Mouse (Mus musculus) forebrain, embryonic 11.5 days (tissue): ENCODE measurements around the gene Map2k1. TPM values are rescaled to one million over a fixed set of nuclear protein-coding genes. Genes with fewer than 3 reads are reported as not detected.
"Not testable (repeated sequence)": the region's sequence is repeated elsewhere in the genome, so short reads cannot be mapped to it uniquely, and the experiment has no call there.

Experiments
- ATAC-seq: fragments of 200-750 bp; cut with Nextera tagmentation; replicated peaks from 2 replicates; pipeline ENCODE4 v1.8.0; 2017; ENCODE audit warnings: moderate TSS enrichment; ENCODE audit not compliant: low FRiP score
- DNase-seq: peaks from one replicate; pipeline ENCODE4 v3.0.0-alpha.2; 2017; ENCODE audit warnings: low spot score
- H3K27ac ChIP-seq: fragments of 300-500 bp; sonication (generic); 2 replicates; pipeline ENCODE4 v1.5.1; 2014; ENCODE audit warnings: low read depth, low read length
- H3K27me3 ChIP-seq: fragments of 300-500 bp; sonication (generic); 2 replicates; pipeline ENCODE4 v1.6.1; 2014; ENCODE audit warnings: mild to moderate bottlenecking, low read length, mixed read lengths; ENCODE audit not compliant: control insufficient read depth, insufficient read depth
- H3K36me3 ChIP-seq: fragments of 300-500 bp; sonication (generic); 2 replicates; pipeline ENCODE4 v1.6.1; 2014; ENCODE audit warnings: mild to moderate bottlenecking, low read length, moderate library complexity, mixed read lengths; ENCODE audit not compliant: control insufficient read depth, insufficient read depth
- H3K4me1 ChIP-seq: fragments of 300-500 bp; sonication (generic); replicated peaks from 2 replicates; pipeline ENCODE4 v1.6.1; 2014; ENCODE audit warnings: low read length, mixed read lengths; ENCODE audit not compliant: control insufficient read depth, insufficient read depth
- H3K4me2 ChIP-seq: fragments of 300-500 bp; sonication (generic); 2 replicates; pipeline ENCODE4 v1.6.1; 2014; ENCODE audit warnings: low read depth, mild to moderate bottlenecking, low read length, moderate library complexity, mixed read lengths; ENCODE audit not compliant: severe bottlenecking
- H3K4me3 ChIP-seq: fragments of 300-500 bp; sonication (generic); 2 replicates; pipeline ENCODE4 v1.5.1; 2014; ENCODE audit warnings: low read depth, low read length
- H3K9ac ChIP-seq: fragments of 300-500 bp; sonication (generic); 2 replicates; pipeline ENCODE4 v1.6.1; 2014; ENCODE audit warnings: low read length
- H3K9me3 ChIP-seq: fragments of 300-500 bp; sonication (generic); 2 replicates; pipeline ENCODE4 v1.6.1; 2016; ENCODE audit warnings: low read length, mixed read lengths; ENCODE audit not compliant: control insufficient read depth
- WGBS: fragments of 180-500 bp; shearing (Covaris S2); extraction: QIAGEN DNeasy Blood & Tissue Kit; methylation state at CpG from one replicate; pipeline ENCODE4 v1.1.7; 2014; 5-methylcytosine and 5-hydroxymethylcytosine counted together
- polyA plus RNA-seq: library from polyadenylated mRNA; unstranded; fragments of >200 nt; fragmentation: Nextera tagmentation; extraction: Ambion mirVana; gene quantifications from 2 replicates; pipeline ENCODE4 v1.2.1, GENCODE M21; 2014

The Map2k1 gene
- polyA plus RNA-seq, 1 experiment from 2014 or later, result 67.7 TPM

- Histone ChIP-seq H3K27me3 (no peaks in the 10 kb centered on the region), H3K36me3 (no peaks in the 10 kb centered on the region), H3K4me3 (no peak overlapping the region), H3K27ac (no peak overlapping the region), H3K4me1 (no peaks in the 10 kb centered on the region), H3K4me2 (no peak overlapping the region), H3K9me3 (no peaks in the 10 kb centered on the region), H3K9ac (no peak overlapping the region)
- WGBS, result 83% methylated on average over 4 of the region's 4 CpGs
- no peak for DNase-seq
- ATAC-seq, result no peak
Measured at GRCm38 (mm10) chr9:64274291-64274690, 20.9 kb upstream of the Map2k1 start.

- no peak for DNase-seq
- Histone ChIP-seq H3K4me2 (no peak overlapping the region), H3K4me3 (no peak overlapping the region), H3K9me3 (no peaks in the 10 kb centered on the region), H3K27ac (no peak overlapping the region), H3K4me1 (no peaks in the 10 kb centered on the region), H3K27me3 (no peaks in the 10 kb centered on the region), H3K9ac (no peak overlapping the region), H3K36me3 (no peaks in the 10 kb centered on the region)
- no peak for ATAC-seq
- WGBS, result 81% methylated on average over 4 of the region's 4 CpGs
Measured at GRCm38 (mm10) chr9:64273757-64274156, 20.3 kb upstream of the Map2k1 start.

GRCm38 (mm10) chr9:64272611-64273010 lies 19.2 kb upstream of the Map2k1 start:
- Histone ChIP-seq H3K9me3 (no peaks in the 10 kb centered on the region), H3K36me3 (no peaks in the 10 kb centered on the region), H3K27me3 (no peaks in the 10 kb centered on the region), H3K4me1 (no peaks in the 10 kb centered on the region), H3K9ac (no peak overlapping the region), H3K27ac (no peak overlapping the region), H3K4me3 (no peak overlapping the region), H3K4me2 (no peak overlapping the region)
- ATAC-seq, result no peak
- whole genome bisulfite sequencing, result 46% methylated on average over 7 of the region's 7 CpGs
- DNase-seq, result peak; percentile 59

- H3K36me3 ChIP-seq, result no peaks in the 10 kb centered on the region
- no peak overlapping the region for H3K4me3 ChIP-seq
- 78% methylated on average over 3 of the region's 3 CpGs for WGBS
- H3K27me3 ChIP-seq, result no peaks in the 10 kb centered on the region
- no peaks in the 10 kb centered on the region for H3K4me1 ChIP-seq
- H3K9me3 ChIP-seq, result no peaks in the 10 kb centered on the region
- ATAC-seq (no peak), DNase-seq (no peak)
- no peak overlapping the region for H3K4me2 ChIP-seq
- no peak overlapping the region for H3K27ac ChIP-seq
- H3K9ac ChIP-seq, result no peak overlapping the region
Measured at GRCm38 (mm10) chr9:64271249-64271648, 17.8 kb upstream of the Map2k1 start.

- H3K4me2 ChIP-seq, DNase-seq, H3K9me3 ChIP-seq, H3K9ac ChIP-seq, H3K36me3 ChIP-seq, H3K4me3 ChIP-seq, H3K4me1 ChIP-seq, H3K27ac ChIP-seq, ATAC-seq, H3K27me3 ChIP-seq: not testable (repeated sequence)
- WGBS, result 92% methylated on average over 8 of the region's 8 CpGs
Measured at GRCm38 (mm10) chr9:64268836-64269235, 15.4 kb upstream of the Map2k1 start.

- Histone ChIP-seq H3K4me1 (no peaks in the 10 kb centered on the region), H3K9me3 (no peaks in the 10 kb centered on the region), H3K4me3 (no peak overlapping the region), H3K36me3 (no peaks in the 10 kb centered on the region), H3K27ac (no peak overlapping the region), H3K27me3 (no peaks in the 10 kb centered on the region), H3K4me2 (no peak overlapping the region), H3K9ac (no peak overlapping the region)
- 89% methylated on average over 10 of the region's 10 CpGs for WGBS
- ATAC-seq (no peak), DNase-seq (no peak)
Measured at GRCm38 (mm10) chr9:64268196-64268595, 14.8 kb upstream of the Map2k1 start.

GRCm38 (mm10) chr9:64267231-64267630 lies 13.8 kb upstream of the Map2k1 start:
- H3K9me3 ChIP-seq, result no peaks in the 10 kb centered on the region
- no peak for DNase-seq
- no peak overlapping the region for H3K27ac ChIP-seq
- H3K27me3 ChIP-seq, result no peaks in the 10 kb centered on the region
- H3K9ac ChIP-seq, result no peak overlapping the region
- no peak overlapping the region for H3K4me2 ChIP-seq
- no peaks in the 10 kb centered on the region for H3K4me1 ChIP-seq
- no peak for ATAC-seq
- H3K4me3 ChIP-seq, result no peak overlapping the region
- H3K36me3 ChIP-seq, result no peaks in the 10 kb centered on the region
- WGBS, result 89% methylated on average over 1 of the region's 1 CpGs

GRCm38 (mm10) chr9:64264813-64265212 lies 11.4 kb upstream of the Map2k1 start:
- Histone ChIP-seq H3K4me1 (no peaks in the 10 kb centered on the region), H3K9me3 (no peaks in the 10 kb centered on the region), H3K36me3 (no peaks in the 10 kb centered on the region), H3K27ac (no peak overlapping the region), H3K4me3 (no peak overlapping the region), H3K27me3 (no peaks in the 10 kb centered on the region), H3K4me2 (no peak overlapping the region), H3K9ac (no peak overlapping the region)
- ATAC-seq, result no peak
- DNase-seq, result no peak
- 65% methylated on average over 1 of the region's 1 CpGs for WGBS

GRCm38 (mm10) chr9:64261023-64261422 lies 7.6 kb upstream of the Map2k1 start:
- H3K27ac ChIP-seq, result no peak overlapping the region
- 87% methylated on average over 4 of the region's 4 CpGs for WGBS
- ATAC-seq, result no peak

More at GRCm38 (mm10) chr9:64261023-64261422, 7.6 kb upstream of the Map2k1 start:
- no peak overlapping the region for H3K9ac ChIP-seq
- no peak overlapping the region for H3K4me2 ChIP-seq
- H3K9me3 ChIP-seq, result no peaks in the 10 kb centered on the region
- no peak for DNase-seq
- no peaks in the 10 kb centered on the region for H3K4me1 ChIP-seq
- no peaks in the 10 kb centered on the region for H3K27me3 ChIP-seq
- H3K4me3 ChIP-seq, result no peak overlapping the region
- no peaks in the 10 kb centered on the region for H3K36me3 ChIP-seq
